Mouse (Mus musculus): ENCODE measurements around the gene Fyb2.
"Not testable (repeated sequence)": the region's sequence is repeated elsewhere in the genome, so short reads cannot be mapped to it uniquely, and the experiment has no call there.

Gene Fyb2

GRCm38 (mm10) chr4:104941895-104942294, 28.6 kb downstream of the Fyb2 start:
- no peak for DNase-seq

DNA sequence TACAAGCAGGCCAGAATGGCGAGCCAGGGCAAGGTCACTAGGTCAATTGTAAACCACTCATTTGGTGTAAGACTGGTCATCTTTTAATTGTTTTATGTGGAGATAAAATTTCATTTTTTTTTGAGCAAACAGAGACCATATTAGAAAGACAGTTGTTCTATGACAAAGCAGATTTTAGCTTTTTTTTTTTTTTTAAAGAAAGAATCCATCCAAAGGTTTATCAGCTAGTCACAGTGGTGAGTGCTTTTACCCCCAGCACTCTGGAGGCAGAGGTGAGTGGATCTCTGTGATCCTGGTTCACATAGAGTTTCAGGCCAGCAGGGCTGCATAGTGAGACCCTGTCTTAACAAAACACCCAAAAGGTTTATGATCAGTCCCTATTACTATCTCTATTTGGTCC, 31.2 kb downstream of the Fyb2 start:
- no peak for DNase-seq

DNA sequence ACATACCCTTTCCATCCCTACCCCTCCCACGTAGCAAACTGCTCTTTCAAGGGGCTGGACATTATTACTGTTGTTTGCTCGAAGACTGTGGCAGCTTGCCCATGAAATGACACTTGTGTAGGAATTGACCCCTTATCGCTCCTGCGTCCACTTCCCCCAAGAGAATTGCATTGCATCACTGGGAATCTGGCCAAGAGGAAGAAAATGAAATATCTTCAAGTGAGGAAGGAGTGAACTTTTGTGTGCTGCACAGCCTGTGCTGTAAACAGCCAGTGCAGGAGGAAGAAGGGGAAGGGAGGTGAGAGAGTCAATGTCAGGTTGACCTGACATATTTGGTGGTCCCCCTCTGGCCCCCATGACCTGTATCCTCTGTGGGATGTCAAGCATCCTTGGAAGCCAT, 35.6 kb downstream of the Fyb2 start:
- DNase-seq = no peak

GRCm38 (mm10) chr4:104949304-104949703, 36.0 kb downstream of the Fyb2 start:
- DNase-seq = no peak

DNA sequence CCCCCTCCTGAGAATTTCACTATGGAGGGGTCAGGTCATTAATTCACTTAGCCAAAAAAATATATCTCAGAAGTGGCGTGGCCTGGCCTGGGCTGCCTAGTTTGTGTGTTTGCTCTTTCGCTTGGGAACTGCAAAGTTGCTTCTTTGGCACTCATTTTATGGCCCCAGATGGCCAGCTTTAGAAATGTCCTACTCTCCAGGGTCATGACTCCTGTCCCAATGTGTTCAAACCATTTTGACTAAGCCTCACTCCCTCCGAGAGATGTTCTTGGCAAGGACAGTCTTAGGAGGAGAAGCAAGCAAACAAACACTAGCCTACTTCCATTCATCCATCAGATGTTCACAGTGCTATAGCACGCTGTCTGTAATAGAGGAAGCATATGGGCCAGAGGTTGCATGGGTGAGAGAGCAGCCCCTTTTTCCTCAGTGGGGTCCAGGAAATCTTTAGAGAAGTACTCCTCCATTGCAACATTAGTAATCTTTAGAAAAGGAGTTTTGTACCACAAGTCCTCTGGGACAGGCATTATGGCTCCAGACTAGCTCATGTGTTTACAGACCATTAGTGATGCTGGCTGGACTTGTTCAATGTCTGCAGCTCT, 38.1 kb downstream of the Fyb2 start:
- no peak for DNase-seq

DNA sequence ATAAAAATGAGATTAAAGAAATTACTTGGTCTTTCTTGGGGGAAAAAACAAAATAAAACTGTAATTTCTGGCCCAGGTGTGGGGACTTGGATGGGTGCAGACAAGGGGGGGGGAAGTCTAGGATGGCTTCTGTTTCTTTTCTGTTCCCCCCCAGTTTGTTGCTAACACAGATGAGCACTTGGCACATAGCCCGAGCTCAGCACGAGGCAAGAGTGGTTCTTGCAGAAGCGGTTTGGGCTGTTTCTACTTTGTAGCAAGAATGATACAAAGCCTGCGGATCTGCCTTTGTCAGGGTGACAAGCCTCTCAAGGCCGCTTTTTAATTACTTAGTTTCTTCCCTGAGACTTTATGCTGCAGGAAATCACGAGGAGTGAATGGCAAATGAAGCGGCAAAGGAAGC, 43.4 kb downstream of the Fyb2 start:
- DNase-seq = no peak

DNA sequence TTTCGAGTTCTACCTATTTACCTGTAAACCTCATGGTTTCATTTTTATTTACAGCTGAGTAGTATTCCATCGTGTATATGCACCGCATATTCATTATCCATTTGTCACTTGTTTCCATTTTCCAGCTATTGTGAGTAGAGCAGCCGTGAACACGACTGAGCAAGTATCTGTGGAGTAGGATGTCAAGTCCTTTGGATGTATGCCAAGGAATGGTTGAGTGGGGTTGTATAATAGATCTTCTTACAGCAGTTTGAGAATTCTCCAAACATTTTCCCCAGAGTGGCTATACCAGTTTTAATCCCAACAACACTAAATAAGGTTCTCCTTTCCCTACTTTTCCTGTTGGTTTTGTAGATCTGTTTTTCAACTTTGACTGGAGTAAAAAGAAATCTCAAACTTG, 48.2 kb downstream of the Fyb2 start:
- DNase-seq = no peak

DNA sequence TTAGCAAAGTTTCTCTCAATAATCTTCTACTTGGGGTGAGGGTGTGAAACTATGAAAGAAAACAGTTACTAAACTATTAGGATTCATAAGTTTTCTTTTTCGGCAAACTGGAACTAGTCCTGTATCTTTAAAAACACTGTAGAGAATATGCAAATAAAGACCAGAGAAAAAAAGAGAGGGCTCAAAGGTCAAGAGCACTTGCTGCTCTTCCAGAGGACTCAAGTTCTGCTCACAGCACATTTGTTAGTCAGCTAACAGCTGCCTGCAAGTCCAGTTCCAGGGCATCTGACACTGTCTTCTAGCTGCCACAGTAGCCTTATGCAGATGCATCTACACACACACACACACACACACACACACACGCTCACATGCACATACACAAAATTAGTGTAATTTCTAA, 59.4 kb downstream of the Fyb2 start:
- no peak for DNase-seq

DNA sequence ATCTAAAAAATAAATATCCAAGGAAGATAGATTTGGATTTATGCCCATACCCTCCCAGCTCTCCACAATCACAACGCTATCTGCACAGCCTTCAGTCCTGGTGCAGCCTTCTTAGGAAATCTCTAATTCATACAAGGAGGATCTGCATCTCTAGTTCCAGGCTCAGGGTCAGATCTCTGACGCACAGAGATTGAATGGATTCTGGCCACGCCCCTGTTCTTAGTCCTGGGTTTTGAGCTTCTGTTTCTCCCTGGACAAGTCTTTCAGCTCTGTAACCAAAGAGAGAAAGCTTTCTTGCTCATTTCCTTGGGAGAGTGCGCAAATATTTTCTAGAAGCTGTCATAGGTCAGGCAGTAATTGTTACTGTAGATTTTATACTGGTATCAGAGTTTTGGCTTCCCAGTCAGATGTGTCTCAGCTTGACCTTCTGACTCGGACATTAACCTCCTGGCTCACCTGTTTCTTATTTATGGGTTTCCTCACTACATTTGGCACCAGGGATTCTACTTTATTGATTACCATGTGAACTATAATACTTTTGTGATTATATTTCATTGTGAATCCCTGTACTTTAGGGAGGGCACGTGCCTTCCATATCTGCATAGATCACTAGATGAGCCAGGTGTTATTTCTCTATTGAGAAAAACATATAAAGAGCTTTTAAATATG, 62.0 kb downstream of the Fyb2 start:
- DNase-seq = no peak

- no peak for DNase-seq
Measured at GRCm38 (mm10) chr4:104985960-104986632, 72.8 kb downstream of the Fyb2 start.

DNA sequence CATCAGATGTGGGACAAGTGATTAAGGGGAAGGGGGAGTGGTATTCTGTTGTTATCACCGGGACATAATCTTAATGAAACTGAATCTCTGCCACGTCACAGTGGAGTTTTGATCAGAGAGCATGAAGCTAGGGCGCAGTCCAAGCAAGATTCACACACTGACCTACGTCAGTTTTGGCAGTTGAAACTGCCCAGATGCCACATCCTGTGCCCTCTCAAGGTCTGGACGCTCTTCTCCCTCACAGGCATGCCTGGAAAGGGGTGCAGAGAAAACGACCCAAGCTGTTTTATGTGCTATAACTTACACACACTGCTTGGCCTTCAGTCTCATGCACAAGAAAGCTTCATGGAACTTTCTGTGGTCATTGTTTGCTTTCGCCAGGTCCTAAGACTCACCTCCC, 74.4 kb downstream of the Fyb2 start:
- DNase-seq = no peak

DNA sequence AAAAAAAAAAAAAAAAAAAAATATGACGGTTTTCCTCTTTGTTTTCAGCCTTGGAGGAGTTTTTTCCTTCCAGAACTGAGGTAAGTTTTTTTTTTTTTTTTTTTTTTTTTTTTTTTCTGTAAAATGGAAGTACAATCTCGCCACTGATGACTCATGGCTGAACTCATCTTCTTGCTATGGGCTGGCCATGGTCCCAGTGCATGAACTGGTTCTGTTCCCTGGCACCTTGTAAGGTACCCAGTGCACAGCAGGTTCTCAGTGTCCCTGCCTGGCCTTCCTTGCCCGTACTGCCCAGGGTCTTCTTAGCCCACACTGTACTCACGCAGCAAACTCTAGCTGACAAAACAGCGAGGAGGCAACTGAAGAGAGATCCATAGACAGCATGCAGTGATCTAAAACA, 74.8 kb downstream of the Fyb2 start:
- DNase-seq = peak; percentile 44

- no peak for DNase-seq
Measured at GRCm38 (mm10) chr4:104988709-104989108, 75.5 kb downstream of the Fyb2 start.

GRCm38 (mm10) chr4:104990016-104990415, 76.8 kb downstream of the Fyb2 start:
- peak; percentile 85 for DNase-seq

GRCm38 (mm10) chr4:104990686-104991085, 77.4 kb downstream of the Fyb2 start:
- no peak for DNase-seq

DNA sequence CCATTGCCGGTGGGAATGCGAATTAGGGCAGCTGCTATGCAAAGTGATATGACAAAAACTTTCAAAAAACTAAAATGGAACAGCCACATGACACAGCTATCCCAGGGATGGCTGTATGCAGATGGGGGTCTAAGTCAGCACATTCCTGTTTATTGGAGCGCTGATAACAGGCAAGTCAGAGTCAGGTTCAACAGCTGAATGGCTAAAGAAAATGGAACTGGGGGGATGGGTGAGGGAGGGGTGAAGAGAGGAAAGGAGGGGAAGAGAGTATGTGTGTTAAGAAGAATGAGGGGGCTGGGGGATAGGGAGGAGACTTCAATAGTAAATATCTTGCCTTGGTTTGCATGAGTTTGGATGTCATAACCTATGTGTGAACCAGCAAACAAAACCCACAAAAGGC, 79.0 kb downstream of the Fyb2 start:
- no peak for DNase-seq

- DNase-seq = no peak
Measured at GRCm38 (mm10) chr4:104993140-104993874, 80.1 kb downstream of the Fyb2 start.

GRCm38 (mm10) chr4:104999702-105000101, 86.4 kb downstream of the Fyb2 start:
- no peak for DNase-seq

GRCm38 (mm10) chr4:105001736-105002135, 88.5 kb downstream of the Fyb2 start:
- no peak for DNase-seq

- no peak for DNase-seq
Measured at GRCm38 (mm10) chr4:105004135-105004534, 90.9 kb downstream of the Fyb2 start.

GRCm38 (mm10) chr4:105004649-105005048, 91.4 kb downstream of the Fyb2 start:
- not testable (repeated sequence) for DNase-seq

DNA sequence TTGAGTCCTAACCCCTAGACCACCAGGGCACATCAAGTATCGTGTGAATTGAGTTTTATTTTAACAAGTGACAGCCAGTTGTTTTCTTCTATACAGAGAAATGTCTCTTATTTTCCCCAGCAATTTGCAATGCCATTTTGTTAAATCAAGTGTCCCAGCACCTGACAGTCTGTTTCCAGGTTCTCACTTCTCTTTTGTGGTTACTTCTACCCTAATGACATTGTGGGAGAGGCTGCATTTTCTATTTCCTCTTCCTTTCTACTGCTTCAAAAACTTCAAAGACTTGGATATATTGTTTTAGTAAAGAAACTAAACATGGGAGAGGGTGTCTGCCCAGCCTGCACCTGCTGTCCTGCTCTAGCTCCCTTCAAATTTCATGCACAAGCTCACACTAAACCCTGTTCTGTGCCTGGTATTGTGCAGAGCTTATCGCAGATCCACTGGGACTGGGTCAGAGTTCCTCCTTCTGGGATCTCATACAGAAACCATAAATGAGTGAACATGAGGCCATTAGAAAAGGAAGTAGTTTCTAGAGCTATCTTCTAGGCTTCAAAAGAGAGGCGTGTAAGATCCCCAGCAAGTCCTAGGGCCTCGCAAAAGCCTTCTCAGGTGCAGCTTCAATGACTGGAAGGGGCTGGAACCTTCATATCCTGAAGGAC, 94.2 kb downstream of the Fyb2 start:
- DNase-seq = no peak

DNA sequence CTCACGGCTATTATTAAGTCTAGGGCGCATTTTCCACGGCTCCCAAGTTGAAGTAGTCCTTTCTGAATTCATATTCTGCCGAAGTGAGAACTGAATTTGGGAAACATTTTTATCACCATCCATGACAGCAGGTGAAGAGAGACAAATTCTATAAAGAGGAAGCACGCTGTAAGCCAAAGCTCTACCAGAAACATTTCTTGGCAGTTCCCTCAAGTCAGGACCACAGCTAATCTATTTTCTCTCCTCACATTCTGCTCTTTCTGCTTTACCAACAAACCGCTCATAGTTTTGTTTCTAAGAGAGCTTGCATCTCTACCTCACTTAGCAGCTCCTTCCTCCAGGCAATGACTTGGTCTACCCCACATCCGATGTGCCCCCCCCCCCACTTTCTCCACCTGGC, 100.5 kb downstream of the Fyb2 start:
- no peak for DNase-seq

Data from cerebellum, adult 11-12 months (tissue).